Mouse (Mus musculus) kidney, postnatal 25 days (tissue): ENCODE results near the gene Exd1.
A peak's percentile ranks its signal among the peaks of the same experiment; 100 is the strongest.
"Not testable (repeated sequence)": the region's sequence is repeated elsewhere in the genome, so short reads cannot be mapped to it uniquely, and the experiment has no call there.

Source experiments
- DNase-seq, 2 experiments: peaks; one replicate each; pipeline ENCODE4 v3.0.0; 2021; ENCODE audit warnings: mixed read lengths in 2 of 2

Gene Exd1

DNA sequence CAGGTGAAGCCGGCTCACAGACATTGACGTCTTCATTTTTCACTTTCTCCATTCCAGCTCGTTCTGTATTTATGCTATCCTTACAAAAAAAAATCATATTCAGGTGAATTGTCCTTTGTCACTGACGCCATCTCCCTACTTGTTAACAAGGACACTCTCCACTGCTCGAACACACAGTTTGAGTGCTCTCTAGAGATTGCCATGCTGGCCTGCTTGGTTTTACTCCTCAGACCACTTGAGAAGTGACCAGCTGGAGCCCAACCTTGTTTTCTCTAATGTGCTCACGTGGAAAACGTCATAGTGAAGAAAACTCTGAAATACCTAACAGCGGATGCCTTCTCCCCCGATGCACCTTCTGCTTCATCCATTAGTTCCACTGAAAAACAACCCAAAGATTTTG lies 8.6 kb downstream of the Exd1 start:
- no peak for DNase-seq

DNA sequence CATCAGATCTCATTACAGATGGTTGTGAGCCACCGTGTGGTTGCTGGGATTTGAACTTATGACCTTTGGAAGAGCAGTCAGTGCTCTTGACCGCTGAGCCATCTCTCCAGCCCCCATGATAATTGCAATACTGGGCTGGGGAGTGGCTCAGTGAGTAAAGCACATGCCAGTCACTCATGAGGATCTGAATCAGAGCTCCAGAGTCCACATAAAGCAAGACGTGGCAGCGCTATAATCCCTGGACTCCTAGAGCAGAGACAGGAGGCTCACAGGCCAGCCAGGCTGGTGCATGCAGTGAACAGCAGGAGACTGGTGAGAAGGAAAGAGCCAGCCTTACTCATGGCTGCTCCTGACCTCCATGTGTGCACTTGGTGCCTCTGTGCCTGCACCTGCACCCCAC lies 22.0 kb downstream of the Exd1 start:
- no peak for DNase-seq

DNA sequence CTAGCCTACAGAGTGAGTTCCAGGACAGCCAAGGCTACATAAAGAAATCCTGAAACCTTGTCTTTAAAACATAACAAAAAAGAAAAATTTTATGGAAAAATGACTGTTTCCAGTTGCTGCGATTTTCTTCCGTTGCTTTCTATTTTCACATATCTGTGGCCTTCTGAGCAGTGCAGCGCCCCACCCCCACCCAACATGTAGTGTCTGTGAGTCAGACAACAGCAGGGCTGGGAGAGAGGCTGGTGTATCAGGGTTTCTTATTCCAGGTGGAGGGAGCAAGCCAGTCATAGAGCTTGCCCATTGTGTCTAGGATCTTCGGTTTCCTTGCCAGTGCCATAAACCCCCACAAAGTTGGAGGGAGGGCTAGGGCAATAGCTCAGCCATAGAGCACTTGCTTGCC lies 23.6 kb downstream of the Exd1 start:
- DNase-seq = no peak

DNA sequence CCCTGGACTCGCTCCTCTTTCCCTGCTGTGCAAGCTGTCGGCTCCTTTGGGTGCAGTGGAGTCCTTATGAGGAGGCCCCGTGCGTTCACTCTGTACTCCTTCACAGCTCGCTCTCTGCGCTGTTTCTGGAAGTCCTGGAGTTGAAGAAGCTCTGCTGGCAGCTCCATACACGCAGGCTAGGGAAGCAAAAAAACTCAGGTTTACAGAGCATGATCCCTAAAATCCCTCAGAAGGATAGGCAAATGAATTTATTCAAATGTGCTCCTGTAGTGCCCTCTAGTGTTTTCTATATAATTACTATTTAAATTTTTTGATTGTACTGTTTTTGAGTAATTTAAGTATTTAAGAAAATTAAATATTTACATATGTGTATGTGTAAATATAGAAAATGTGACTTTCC lies 26.9 kb downstream of the Exd1 start:
- no peak for DNase-seq

DNA sequence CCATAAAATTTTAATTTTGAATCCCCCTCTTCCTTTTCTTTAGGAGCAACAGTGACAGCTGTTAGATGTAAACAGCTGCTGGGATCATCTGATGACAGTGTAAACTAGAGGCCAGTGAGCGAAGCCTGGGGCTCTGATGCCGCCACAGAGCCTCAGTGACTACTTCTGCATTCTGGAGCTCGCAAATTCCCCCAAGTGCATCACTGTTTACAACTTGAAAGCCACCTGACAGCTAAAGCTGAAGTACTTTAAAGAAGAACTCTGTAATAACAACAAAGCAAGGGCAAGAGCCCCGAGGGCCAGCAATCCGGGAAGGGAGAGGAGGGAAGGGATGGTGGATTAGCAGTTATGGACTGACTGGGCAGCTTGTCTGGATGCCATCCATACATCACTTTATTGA lies 30.6 kb downstream of the Exd1 start:
- no peak for DNase-seq

DNA sequence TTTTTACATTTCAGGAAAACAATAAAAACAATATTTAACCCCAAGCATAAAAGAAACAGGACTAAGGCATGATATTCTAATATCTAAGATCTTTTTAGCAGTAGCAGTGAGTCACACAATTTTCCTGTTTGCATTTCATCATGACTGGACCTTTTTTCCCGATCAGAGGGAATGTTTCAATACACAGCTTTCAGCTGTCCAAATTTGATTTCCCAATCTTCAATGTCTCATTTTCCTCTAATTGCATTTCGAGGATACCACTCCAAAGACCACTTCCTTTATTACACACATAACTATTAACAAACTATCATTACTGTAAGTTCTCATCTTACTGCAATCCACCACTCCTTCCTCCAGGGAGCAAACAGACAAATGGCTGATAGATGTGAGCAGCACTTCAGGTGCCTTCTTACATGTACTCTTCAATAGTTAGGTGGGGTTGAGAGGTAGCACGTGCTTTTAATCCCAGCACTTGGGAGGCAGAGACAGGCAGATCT lies 33.4 kb downstream of the Exd1 start:
- DNase-seq = no peak

DNA sequence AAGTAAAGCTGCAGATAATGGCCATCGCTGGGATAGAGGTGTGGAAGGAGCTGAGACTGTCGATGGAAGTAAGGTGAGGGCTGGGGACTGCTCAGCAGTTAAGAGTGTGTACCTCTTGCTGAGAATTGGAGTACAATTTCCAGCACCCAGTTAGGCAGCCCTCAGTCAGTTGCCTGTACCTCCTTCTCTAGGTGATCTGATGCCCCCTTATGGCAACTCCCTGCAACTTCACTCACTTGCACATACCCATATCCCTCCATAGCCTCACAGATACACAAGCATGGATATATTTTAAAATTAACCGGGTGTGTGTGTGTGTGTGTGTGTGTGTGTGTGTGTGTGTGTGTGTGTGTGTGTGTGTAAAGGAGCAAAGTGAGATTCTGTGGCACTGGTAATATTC lies 35.1 kb downstream of the Exd1 start:
- peak; percentile 29 to 37 for DNase-seq

DNA sequence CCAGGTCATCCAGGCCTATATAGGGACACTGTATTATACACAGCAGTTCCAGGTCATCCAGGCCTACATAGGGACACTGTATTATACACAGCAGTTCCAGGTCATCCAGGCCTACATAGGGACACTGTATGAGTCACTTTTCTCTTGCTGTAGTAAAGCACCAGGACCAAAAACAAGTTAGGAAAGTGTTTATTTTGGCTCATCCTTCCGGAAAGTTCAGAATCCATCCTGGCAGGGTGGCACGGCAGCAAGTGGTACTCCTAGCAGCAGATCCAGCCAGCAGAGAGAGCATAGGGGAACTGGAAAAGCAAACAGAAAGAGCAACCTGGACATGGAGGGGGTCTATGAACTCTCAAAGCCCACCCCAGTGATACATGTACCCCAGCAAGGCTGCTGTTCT lies 36.6 kb downstream of the Exd1 start:
- peak in 1 of 2 experiments; percentile 7 for DNase-seq

DNA sequence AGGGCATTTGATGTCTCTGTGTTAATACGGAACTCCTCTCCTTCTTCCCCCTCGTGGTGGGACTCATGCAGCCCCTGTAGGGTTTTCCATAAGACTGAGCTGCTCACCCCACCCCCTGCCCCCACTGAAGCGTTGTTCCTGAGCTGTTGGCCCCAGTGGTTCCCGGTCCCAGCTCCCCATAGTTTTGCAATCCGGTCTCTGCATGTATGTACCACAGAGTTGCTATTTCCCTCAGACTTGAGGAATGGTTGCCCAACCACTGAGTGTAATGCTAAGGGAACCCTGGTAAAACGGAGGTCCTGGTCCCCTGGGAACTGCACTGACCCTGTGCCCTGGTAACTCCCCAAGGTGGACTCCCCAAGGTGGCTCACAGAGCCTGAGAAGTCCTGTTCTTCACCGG lies 38.9 kb downstream of the Exd1 start:
- not testable (repeated sequence) for DNase-seq

DNA sequence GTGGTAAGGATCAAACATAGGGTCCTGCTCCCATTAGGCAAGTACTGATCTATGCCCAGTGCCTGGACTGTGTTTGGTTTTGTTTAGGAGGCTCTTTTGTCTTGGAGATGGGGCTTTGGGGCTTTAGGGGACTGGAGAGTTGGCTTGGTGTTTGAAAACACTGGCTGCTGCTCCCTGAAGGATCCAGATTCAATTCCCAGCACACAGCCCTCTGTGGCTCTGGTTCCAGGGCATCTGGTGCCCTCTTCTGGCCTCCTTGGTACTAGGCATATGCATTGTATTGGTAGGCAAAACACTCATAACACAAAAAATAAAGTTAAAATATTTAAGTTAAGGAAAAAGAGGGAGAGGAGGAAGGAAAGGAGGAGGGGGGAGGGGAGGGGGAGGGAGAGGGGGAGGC lies 40.3 kb downstream of the Exd1 start:
- DNase-seq = peak; percentile 35 to 42

DNA sequence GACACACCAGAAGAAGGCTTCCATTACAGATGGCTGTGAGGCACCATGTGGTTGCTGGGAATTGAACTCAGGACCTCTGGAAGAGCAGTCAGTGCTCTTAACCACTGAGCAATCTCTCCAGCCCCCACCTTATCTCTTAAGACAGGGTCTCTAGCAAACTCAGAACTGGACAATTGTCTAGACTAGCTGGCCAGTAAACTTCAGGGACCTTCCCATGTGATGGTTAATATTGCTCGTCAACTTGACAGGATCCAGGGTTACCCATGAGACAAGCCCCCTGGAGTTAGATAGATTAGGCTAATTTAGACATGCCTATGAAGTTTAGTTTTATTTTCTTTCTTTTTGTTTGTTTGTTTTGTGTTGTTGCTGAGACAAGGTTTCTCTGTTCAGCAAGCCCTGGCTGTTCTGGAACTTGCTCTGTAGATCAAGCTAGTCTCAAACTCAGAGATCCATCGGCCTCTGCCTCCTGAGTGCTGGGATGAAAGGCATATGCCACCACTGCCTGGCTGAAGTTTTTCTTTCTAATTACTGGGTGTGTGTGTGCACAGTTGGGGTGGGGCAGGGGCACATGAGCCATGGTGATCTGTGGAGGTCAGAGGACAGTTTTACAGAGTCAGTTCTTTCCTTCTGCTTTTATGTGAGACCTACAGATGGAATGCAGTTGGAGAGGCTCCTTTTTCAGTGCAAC lies 46.3 kb downstream of the Exd1 start:
- no peak for DNase-seq

DNA sequence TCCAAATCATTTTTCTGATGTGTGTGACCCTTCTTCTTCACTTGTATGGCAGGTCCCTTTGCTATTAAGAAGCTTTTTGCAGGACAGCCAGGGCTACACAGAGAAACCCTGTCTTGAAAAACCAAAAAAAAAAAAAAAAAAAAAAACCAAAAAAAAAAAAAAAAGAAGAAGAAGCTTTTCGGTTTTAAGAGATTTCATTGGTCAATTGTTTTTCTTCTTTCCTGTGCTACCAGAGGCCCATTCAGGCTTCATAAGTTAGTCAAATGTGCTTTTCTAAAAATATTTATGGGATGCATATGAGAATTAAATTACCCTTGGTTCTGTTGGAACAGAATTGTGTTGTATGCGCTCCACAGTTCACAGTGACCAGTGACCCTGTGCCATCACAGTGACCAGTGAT lies 48.6 kb downstream of the Exd1 start:
- no peak for DNase-seq

DNA sequence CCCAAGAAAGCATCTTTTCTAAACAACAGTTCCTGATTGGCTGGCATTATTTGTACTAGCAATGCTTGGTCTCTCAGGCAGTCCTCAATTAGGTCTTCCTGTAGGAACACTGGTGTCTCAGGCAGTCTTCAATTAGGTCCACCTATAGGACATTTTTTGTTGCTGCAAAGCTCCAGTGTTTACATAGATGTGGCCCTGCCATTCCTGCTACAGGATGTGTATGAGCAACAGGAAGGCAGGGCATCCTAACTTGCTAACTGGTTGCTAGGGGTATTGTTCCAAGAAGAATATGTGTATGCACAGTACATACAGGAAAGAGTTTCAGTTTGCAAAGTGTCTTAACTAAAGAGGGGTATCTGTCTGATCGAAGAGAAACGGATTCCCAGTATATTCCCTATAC lies 51.3 kb downstream of the Exd1 start:
- DNase-seq = no peak

DNA sequence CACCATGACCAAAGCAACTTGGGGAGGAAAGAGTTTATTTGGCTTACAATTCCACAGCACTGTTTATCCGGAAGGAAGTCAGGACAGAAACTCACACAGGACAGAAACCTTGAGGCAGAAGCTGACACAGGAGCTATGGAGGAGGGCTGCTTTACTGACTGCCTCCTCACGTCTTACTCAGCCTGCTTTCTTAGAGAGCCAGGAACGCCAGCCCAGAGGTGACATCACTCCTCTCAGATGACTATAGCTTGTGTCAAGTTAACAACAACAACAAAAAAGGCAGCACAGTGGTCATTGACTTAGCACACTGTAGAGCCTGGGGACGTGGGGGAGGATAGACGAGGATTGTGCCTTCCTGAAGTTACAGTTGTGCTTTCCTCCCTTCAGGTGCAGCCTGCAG lies 55.5 kb downstream of the Exd1 start:
- no peak for DNase-seq

DNA sequence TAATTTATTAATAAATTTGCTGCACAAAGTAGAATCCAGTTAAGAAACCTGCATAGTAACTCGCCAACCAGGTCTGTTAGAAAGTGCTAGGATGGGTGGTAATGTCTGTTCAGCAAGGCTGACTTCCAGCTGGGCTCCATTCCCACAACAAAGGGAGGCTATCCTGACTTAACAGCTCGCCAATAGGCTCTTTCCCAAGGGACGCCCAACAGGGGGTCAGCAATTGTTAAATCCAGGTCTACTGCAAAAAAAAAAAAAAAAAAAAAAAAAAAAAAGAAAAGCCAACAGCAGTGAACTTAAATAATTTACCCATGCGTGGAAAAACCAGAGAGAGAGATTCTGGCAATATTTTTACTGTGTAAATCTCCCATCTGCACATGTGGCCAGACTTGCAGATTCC lies 60.9 kb downstream of the Exd1 start:
- no peak for DNase-seq

DNA sequence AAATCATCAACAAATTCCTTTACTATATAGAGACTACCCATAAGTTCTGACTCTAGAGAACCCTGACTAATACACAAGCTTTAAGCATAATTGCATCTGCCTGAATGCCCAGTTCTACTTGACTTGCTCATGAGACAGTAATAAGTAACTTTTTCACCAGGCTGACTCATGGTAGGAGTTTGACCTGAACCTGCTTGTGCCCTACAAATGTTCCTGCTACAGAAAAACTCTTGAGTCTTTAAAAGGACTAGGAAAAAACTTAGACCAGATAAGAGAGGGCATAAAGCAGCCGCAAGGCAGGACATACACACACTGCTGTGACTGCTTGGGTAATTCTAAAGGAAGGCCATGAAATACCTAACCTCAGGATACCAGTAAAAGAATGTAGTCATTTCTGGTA lies 65.1 kb downstream of the Exd1 start:
- peak; percentile 17 to 52 for DNase-seq

DNA sequence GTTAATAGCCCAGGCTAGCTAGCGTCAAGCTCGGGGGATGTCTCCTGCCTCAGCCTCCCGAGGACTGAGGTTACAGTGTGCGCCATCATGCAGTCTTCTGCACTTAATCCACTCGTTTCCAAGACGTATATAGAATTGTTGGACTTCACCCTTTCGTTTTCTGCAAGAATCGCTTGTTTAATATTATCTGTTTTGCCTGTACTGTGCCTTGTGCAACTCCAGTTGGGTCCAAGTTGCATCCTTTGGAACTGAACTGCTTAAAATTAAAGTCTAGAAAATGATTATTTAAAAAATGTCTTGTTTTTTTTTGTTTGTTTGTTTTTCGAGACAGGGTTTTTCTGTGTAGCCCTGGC lies 69.1 kb downstream of the Exd1 start:
- DNase-seq = no peak

DNA sequence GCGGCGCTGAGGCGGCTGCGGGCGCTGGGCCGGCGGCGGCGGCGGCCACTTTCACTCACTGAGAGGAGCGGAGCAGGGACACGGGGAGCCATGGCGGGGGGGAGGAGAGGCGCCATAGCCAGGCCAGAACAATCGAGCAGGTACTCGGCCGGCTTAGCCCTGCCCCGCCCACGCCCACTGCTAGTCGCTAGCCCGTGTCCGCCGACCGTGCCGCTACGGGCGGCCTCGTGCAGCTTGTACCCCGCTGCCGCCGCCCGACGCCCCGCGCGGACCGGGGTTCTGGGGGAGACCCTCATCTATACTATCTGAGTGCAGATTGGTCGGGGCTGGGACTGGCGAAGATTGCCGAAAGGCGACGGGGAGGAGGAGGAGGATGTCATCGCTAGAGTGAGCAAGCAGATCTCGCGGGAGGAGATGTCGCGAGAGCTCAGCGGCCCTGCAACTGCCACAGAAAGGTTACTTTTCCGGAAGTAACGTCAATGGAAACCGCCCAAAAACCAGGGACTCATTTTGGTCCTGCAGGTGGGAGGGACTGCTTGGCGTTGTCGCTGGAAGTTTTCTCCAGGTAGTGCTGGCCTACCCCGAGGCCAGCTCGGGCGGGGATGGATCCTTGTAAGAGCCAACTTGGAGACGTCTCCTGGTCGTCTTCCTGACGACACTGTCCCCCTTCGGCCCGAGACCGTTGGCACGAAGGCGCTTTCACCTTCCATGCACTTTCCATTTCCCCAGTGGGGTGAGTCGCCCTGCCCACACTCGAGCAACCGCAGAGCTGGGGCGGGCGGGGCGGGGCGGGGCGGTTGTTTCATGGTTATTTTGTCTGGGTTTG lies 69.6 kb downstream of the Exd1 start, which contains the start of gene Ino80:
Gene Ino80 (minus strand): TSS at position 117 of the 826 bp plus-strand sequence.
- peak; percentile 100 for DNase-seq

DNA sequence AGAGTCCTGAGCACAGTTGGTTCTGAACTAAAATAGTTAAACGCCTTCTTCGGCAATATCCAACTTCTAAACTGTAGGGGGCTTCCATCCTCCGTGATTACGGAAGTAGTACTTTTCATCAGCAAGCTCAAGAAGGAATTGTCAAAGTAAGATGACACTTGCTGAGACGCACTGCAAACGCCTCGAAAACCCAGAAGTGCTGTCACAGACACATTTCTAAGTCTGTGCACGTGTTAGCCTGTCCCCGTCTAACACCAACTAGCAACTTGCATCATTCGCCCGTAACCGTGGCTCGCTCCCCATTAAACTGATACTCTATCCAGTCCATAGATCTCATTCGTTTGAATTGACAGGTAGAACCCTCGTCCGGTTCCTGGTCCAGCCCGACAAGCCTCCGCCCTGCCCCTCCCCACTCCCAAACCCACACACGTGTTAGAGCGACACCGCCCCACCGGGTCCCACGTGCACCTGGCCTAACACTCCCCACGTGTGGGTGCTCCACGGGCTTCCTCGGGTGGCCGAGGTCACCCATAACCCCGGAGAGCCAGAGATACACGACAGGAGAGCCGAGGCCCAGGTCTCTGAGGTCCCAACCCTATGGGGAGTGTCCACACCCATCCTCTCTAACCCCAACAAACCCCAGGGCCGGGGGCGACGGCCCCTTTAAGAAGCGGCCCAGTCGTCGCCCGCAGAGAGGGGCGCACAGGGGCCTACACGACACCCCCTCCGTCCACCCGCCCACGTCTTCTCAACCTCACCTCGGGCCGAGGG lies 70.6 kb downstream of the Exd1 start:
- DNase-seq = peak; percentile 68 to 90

DNA sequence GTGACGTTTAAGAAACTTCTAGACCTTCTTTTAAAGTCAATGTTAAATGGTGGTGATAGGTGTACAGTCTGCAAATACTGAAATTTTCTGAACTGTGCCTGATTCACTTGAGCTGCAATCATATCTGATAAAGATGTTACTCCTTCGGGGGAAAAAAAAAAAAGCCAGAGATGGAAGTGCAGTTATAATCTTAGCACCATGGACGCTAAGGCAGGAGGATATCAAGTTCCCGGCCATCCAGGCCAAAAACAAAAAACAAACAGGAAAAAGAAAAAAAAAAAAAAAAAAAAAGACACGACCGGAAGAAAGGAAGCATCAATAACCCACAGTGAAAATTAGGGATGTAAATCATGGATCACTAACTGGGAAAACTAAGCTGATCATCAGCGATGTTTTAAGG lies 71.3 kb downstream of the Exd1 start:
- no peak for DNase-seq
